Mouse (Mus musculus) neural tube, embryonic 13.5 days (tissue): ENCODE data around the gene Prkcb. TPM values are rescaled to one million over a fixed set of nuclear protein-coding genes. Genes with fewer than 3 reads are reported as not detected.

Experiments used
- ATAC-seq: fragments of 200-750 bp; cut with Nextera tagmentation; 2 replicates; pipeline ENCODE4 v1.8.0; 2017; ENCODE audit warnings: low read depth, mild to moderate bottlenecking, moderate TSS enrichment, moderate library complexity
- H3K27ac ChIP-seq: fragments of 300-500 bp; sonication (generic); replicated peaks from 2 replicates; pipeline ENCODE4 v1.5.1; 2015; ENCODE audit warnings: moderate library complexity, mild to moderate bottlenecking, inconsistent platforms
- H3K27me3 ChIP-seq: fragments of 300-500 bp; sonication (generic); 2 replicates; pipeline ENCODE4 v1.6.1; 2015; ENCODE audit warnings: mild to moderate bottlenecking, inconsistent platforms
- H3K36me3 ChIP-seq: fragments of 300-500 bp; sonication (generic); 2 replicates; pipeline ENCODE4 v1.6.1; 2015; ENCODE audit warnings: mild to moderate bottlenecking, inconsistent platforms
- H3K4me1 ChIP-seq: fragments of 300-500 bp; sonication (generic); replicated peaks from 2 replicates; pipeline ENCODE4 v1.6.1; 2015; ENCODE audit warnings: inconsistent platforms
- H3K4me2 ChIP-seq: fragments of 300-500 bp; sonication (generic); 2 replicates; pipeline ENCODE4 v1.6.1; 2015; ENCODE audit warnings: inconsistent platforms, mild to moderate bottlenecking, moderate library complexity
- H3K4me3 ChIP-seq: fragments of 300-500 bp; sonication (generic); 2 replicates; pipeline ENCODE4 v1.5.1; 2015; ENCODE audit warnings: mild to moderate bottlenecking, inconsistent platforms
- H3K9ac ChIP-seq: fragments of 300-500 bp; sonication (generic); 2 replicates; pipeline ENCODE4 v1.6.1; 2015; ENCODE audit warnings: moderate library complexity, mild to moderate bottlenecking, inconsistent platforms
- H3K9me3 ChIP-seq: fragments of 300-500 bp; sonication (generic); 2 replicates; pipeline ENCODE4 v1.6.1; 2016; ENCODE audit warnings: inconsistent platforms
- WGBS: fragments of 180-500 bp; shearing (Covaris S2); methylation state at CpG from one replicate; pipeline ENCODE4 v1.1.7; 2015; 5-methylcytosine and 5-hydroxymethylcytosine counted together
- polyA plus RNA-seq: library from polyadenylated mRNA; unstranded; fragments of >200 nt; fragmentation: Nextera tagmentation; extraction: Ambion mirVana; gene quantifications from 2 replicates; pipeline ENCODE4 v1.2.1, GENCODE M21; 2015

Gene Prkcb
- polyA plus RNA-seq, 1 experiment from 2014 or later: 52.9 TPM

GRCm38 (mm10) chr7:122292151-122292550 lies 3.6 kb downstream of the Prkcb start:
- ATAC-seq: no peak
- 61% methylated on average over 7 of the region's 7 CpGs for WGBS
- no peak overlapping the region for H3K9ac ChIP-seq
- no peaks in the 10 kb centered on the region for H3K9me3 ChIP-seq
- no peak overlapping the region for H3K4me2 ChIP-seq
- no peak overlapping the region for H3K4me3 ChIP-seq
- H3K27me3 ChIP-seq: peaks cover 46% of the 10 kb centered on the region
- H3K27ac ChIP-seq: no peak overlapping the region
- H3K4me1 ChIP-seq: peaks cover 25% of the 10 kb centered on the region
- no peaks in the 10 kb centered on the region for H3K36me3 ChIP-seq

GRCm38 (mm10) chr7:122294111-122294510 lies 5.6 kb downstream of the Prkcb start:
- Histone ChIP-seq H3K36me3 (no peaks in the 10 kb centered on the region), H3K9ac (no peak overlapping the region), H3K27me3 (peaks cover 30% of the 10 kb centered on the region), H3K4me3 (no peak overlapping the region), H3K4me2 (no peak overlapping the region), H3K27ac (no peak overlapping the region), H3K4me1 (peaks cover 18% of the 10 kb centered on the region), H3K9me3 (no peaks in the 10 kb centered on the region)
- ATAC-seq: no peak
- 75% methylated on average over 7 of the region's 7 CpGs for WGBS

- H3K4me2 ChIP-seq: no peak overlapping the region
- peaks cover 7% of the 10 kb centered on the region for H3K4me1 ChIP-seq
- no peak overlapping the region for H3K27ac ChIP-seq
- ATAC-seq: no peak
- peaks cover 19% of the 10 kb centered on the region for H3K27me3 ChIP-seq
- no peaks in the 10 kb centered on the region for H3K9me3 ChIP-seq
- no peaks in the 10 kb centered on the region for H3K36me3 ChIP-seq
- no peak overlapping the region for H3K4me3 ChIP-seq
- H3K9ac ChIP-seq: no peak overlapping the region
- 95% methylated on average over 4 of the region's 4 CpGs for WGBS
Observed at GRCm38 (mm10) chr7:122295363-122295762, 6.8 kb downstream of the Prkcb start.

GRCm38 (mm10) chr7:122296331-122296730 lies 7.8 kb downstream of the Prkcb start:
- 84% methylated on average over 1 of the region's 1 CpGs for WGBS

GRCm38 (mm10) chr7:122296805-122297204 lies 8.3 kb downstream of the Prkcb start:
- H3K27ac ChIP-seq: no peak overlapping the region
- H3K4me3 ChIP-seq: no peak overlapping the region
- no peak overlapping the region for H3K4me2 ChIP-seq
- no peak overlapping the region for H3K9ac ChIP-seq
- ATAC-seq: no peak
- H3K27me3 ChIP-seq: peaks cover 7% of the 10 kb centered on the region
- WGBS: 85% methylated on average over 3 of the region's 3 CpGs
- H3K36me3 ChIP-seq: no peaks in the 10 kb centered on the region
- no peaks in the 10 kb centered on the region for H3K4me1 ChIP-seq
- no peaks in the 10 kb centered on the region for H3K9me3 ChIP-seq

More at GRCm38 (mm10) chr7:122296331-122296730, 7.8 kb downstream of the Prkcb start:
- no peaks in the 10 kb centered on the region for H3K9me3 ChIP-seq
- no peak overlapping the region for H3K9ac ChIP-seq
- no peak overlapping the region for H3K27ac ChIP-seq
- no peak for ATAC-seq
- H3K4me2 ChIP-seq: no peak overlapping the region
- no peaks in the 10 kb centered on the region for H3K36me3 ChIP-seq
- no peak overlapping the region for H3K4me3 ChIP-seq
- no peaks in the 10 kb centered on the region for H3K4me1 ChIP-seq
- H3K27me3 ChIP-seq: peaks cover 11% of the 10 kb centered on the region

GRCm38 (mm10) chr7:122297627-122298026 lies 9.1 kb downstream of the Prkcb start:
- Histone ChIP-seq H3K9me3 (no peaks in the 10 kb centered on the region), H3K4me2 (no peak overlapping the region), H3K4me3 (no peak overlapping the region), H3K9ac (no peak overlapping the region), H3K27me3 (no peaks in the 10 kb centered on the region), H3K4me1 (no peaks in the 10 kb centered on the region), H3K36me3 (no peaks in the 10 kb centered on the region), H3K27ac (no peak overlapping the region)
- no peak for ATAC-seq
- 68% methylated on average over 3 of the region's 3 CpGs for WGBS

GRCm38 (mm10) chr7:122298715-122299114 lies 10.2 kb downstream of the Prkcb start:
- Histone ChIP-seq H3K4me2 (no peak overlapping the region), H3K9me3 (no peaks in the 10 kb centered on the region), H3K4me1 (no peaks in the 10 kb centered on the region), H3K36me3 (no peaks in the 10 kb centered on the region), H3K4me3 (no peak overlapping the region), H3K9ac (no peak overlapping the region), H3K27ac (no peak overlapping the region), H3K27me3 (no peaks in the 10 kb centered on the region)
- no peak for ATAC-seq
- WGBS: 81% methylated on average over 2 of the region's 2 CpGs

- H3K9me3 ChIP-seq: no peaks in the 10 kb centered on the region
- no peak overlapping the region for H3K4me2 ChIP-seq
- 80% methylated on average over 4 of the region's 4 CpGs for WGBS
- H3K4me3 ChIP-seq: no peak overlapping the region
- no peaks in the 10 kb centered on the region for H3K4me1 ChIP-seq
- ATAC-seq: no peak
- no peaks in the 10 kb centered on the region for H3K27me3 ChIP-seq
- no peaks in the 10 kb centered on the region for H3K36me3 ChIP-seq
- H3K9ac ChIP-seq: no peak overlapping the region
- H3K27ac ChIP-seq: no peak overlapping the region
Observed at GRCm38 (mm10) chr7:122300538-122300937, 12.0 kb downstream of the Prkcb start.

GRCm38 (mm10) chr7:122302538-122302937 lies 14.0 kb downstream of the Prkcb start:
- Histone ChIP-seq H3K9me3 (no peaks in the 10 kb centered on the region), H3K9ac (no peak overlapping the region), H3K4me3 (no peak overlapping the region), H3K4me1 (no peaks in the 10 kb centered on the region), H3K27ac (no peak overlapping the region), H3K36me3 (no peaks in the 10 kb centered on the region), H3K4me2 (no peak overlapping the region), H3K27me3 (no peaks in the 10 kb centered on the region)
- WGBS: 89% methylated on average over 6 of the region's 6 CpGs
- ATAC-seq: no peak

GRCm38 (mm10) chr7:122303988-122304387 lies 15.4 kb downstream of the Prkcb start:
- Histone ChIP-seq H3K4me1 (no peaks in the 10 kb centered on the region), H3K27me3 (no peaks in the 10 kb centered on the region), H3K4me2 (no peak overlapping the region), H3K9ac (no peak overlapping the region), H3K36me3 (no peaks in the 10 kb centered on the region), H3K9me3 (no peaks in the 10 kb centered on the region), H3K4me3 (no peak overlapping the region), H3K27ac (no peak overlapping the region)
- no peak for ATAC-seq
- 65% methylated on average over 3 of the region's 3 CpGs for WGBS

- ATAC-seq: no peak
- Histone ChIP-seq H3K4me2 (no peak overlapping the region), H3K27me3 (no peaks in the 10 kb centered on the region), H3K9ac (no peak overlapping the region), H3K4me1 (no peaks in the 10 kb centered on the region), H3K36me3 (no peaks in the 10 kb centered on the region), H3K4me3 (no peak overlapping the region), H3K27ac (no peak overlapping the region), H3K9me3 (no peaks in the 10 kb centered on the region)
- WGBS: 77% methylated on average over 2 of the region's 2 CpGs
Observed at GRCm38 (mm10) chr7:122304521-122304920, 16.0 kb downstream of the Prkcb start.

- H3K4me2 ChIP-seq: no peak overlapping the region
- no peak overlapping the region for H3K9ac ChIP-seq
- H3K9me3 ChIP-seq: no peaks in the 10 kb centered on the region
- H3K27me3 ChIP-seq: no peaks in the 10 kb centered on the region
- no peak overlapping the region for H3K27ac ChIP-seq
- no peak overlapping the region for H3K4me3 ChIP-seq
- peaks cover 4% of the 10 kb centered on the region for H3K4me1 ChIP-seq
- ATAC-seq: no peak
- 91% methylated on average over 9 of the region's 9 CpGs for WGBS
- H3K36me3 ChIP-seq: no peaks in the 10 kb centered on the region
Observed at GRCm38 (mm10) chr7:122307241-122307640, 18.7 kb downstream of the Prkcb start.

GRCm38 (mm10) chr7:122308661-122309060 lies 20.1 kb downstream of the Prkcb start:
- Histone ChIP-seq H3K9me3 (no peaks in the 10 kb centered on the region), H3K4me1 (peaks cover 14% of the 10 kb centered on the region), H3K4me2 (no peak overlapping the region), H3K36me3 (no peaks in the 10 kb centered on the region), H3K27ac (no peak overlapping the region), H3K4me3 (no peak overlapping the region), H3K27me3 (no peaks in the 10 kb centered on the region), H3K9ac (no peak overlapping the region)
- ATAC-seq: no peak
- WGBS: 90% methylated on average over 5 of the region's 5 CpGs
